ENCODE assay signal across 21 mouse cellular contexts in genomic region chr2:163219447-163219846, GRCm38 (mm10). TPM values are rescaled to one million over a fixed set of nuclear protein-coding genes. Genes with fewer than 3 reads are reported as not detected.
DNase-seq lines count a peak whose midpoint lies in the region; ATAC-seq and TF ChIP-seq lines count a peak whose summit lies in the region.
"Had no signal": no experiment of that assay in that cellular context is flagged by ENCODE, and none has a peak within 500 bp of the region (broad histone marks: within the 10 kb centered on the region; RNA-seq: fewer than 3 reads in every experiment).

No protein-coding gene starts in this region.

- H3K4me1 ChIP-seq in forebrain, embryonic 12.5 days, result peaks cover 29% of the 10 kb centered on the region
- H3K4me1 ChIP-seq in forebrain, embryonic 15.5 days, result peaks cover 14% of the 10 kb centered on the region
- no peaks in the 10 kb centered on the region for H3K4me1 ChIP-seq in intestine, postnatal 0 days (replicated peaks; ENCODE audit: control insufficient read depth, insufficient read depth, low read length)
- 0 out of 2 replicates have a peak, but pooled peaks cover 5% of the 10 kb centered on the region for H3K4me1 ChIP-seq in intestine, embryonic 15.5 days (replicated peaks)
- peaks cover 9% of the 10 kb centered on the region for H3K4me1 ChIP-seq in midbrain, embryonic 11.5 days (ENCODE audit: control insufficient read depth, insufficient read depth, low read length)
- peaks cover 64% of the 10 kb centered on the region for H3K4me1 ChIP-seq in midbrain, embryonic 10.5 days
- peaks cover 17% of the 10 kb centered on the region for H3K4me1 ChIP-seq in midbrain, embryonic 16.5 days (ENCODE audit: control insufficient read depth, insufficient read depth, low read length)
- H3K4me1 ChIP-seq: liver, embryonic 15.5 days had no signal

- no peak overlapping the region for H3K4me2 ChIP-seq in forebrain, embryonic 12.5 days
- H3K4me2 ChIP-seq in forebrain, embryonic 15.5 days (replicated peaks), result no peak overlapping the region
- H3K4me2 ChIP-seq in intestine, postnatal 0 days (replicated peaks; ENCODE audit: low read depth), result no peak overlapping the region
- H3K4me2 ChIP-seq in intestine, embryonic 15.5 days (replicated peaks), result no peak overlapping the region
- H3K4me2 ChIP-seq in midbrain, embryonic 11.5 days, result no peak overlapping the region
- H3K4me2 ChIP-seq in midbrain, embryonic 16.5 days (ENCODE audit: low read length), result peak overlapping the region; percentile 7; the same call in 1 of the 2 replicates
- H3K4me2 ChIP-seq: embryonic facial prominence, embryonic 13.5 days; heart, embryonic 13.5 days; kidney, embryonic 15.5 days; liver, embryonic 15.5 days had no signal

- no peaks in the 10 kb centered on the region for H3K36me3 ChIP-seq in forebrain, embryonic 12.5 days (replicated peaks)
- H3K36me3 ChIP-seq in forebrain, embryonic 15.5 days, result no peaks in the 10 kb centered on the region
- H3K36me3 ChIP-seq in intestine, postnatal 0 days (ENCODE audit: control insufficient read depth, insufficient read depth), result no peaks in the 10 kb centered on the region
- H3K36me3 ChIP-seq in intestine, embryonic 15.5 days, result no peaks in the 10 kb centered on the region
- H3K36me3 ChIP-seq in midbrain, embryonic 11.5 days (ENCODE audit: control insufficient read depth, insufficient read depth, low read length), result no peaks in the 10 kb centered on the region
- H3K36me3 ChIP-seq in midbrain, embryonic 10.5 days, result peaks cover 16% of the 10 kb centered on the region
- no peaks in the 10 kb centered on the region for H3K36me3 ChIP-seq in midbrain, embryonic 16.5 days (ENCODE audit: control insufficient read depth, insufficient read depth, low read length)
- H3K36me3 ChIP-seq: embryonic facial prominence, embryonic 13.5 days; heart, embryonic 13.5 days; kidney, embryonic 15.5 days; liver, embryonic 15.5 days had no signal

- TF ChIP-seq CTCF in intestine, postnatal 0 days (IDR thresholded peaks at IDR 0.05; ENCODE audit: low read depth), result peak; percentile 29; the same call in 1 of the 2 replicates

- ATAC-seq in forebrain, embryonic 12.5 days (ENCODE audit: low FRiP score), result no peak
- no peak for ATAC-seq in forebrain, embryonic 15.5 days (replicated peaks)
- ATAC-seq in intestine, postnatal 0 days, result no peak
- no peak for ATAC-seq in intestine, embryonic 15.5 days
- peak; percentile 40; the same call in 1 of the 2 replicates for ATAC-seq in midbrain, embryonic 11.5 days (ENCODE audit: low FRiP score)
- no peak for ATAC-seq in midbrain, embryonic 16.5 days
- ATAC-seq: Patski had no signal

- H3K9ac ChIP-seq in forebrain, embryonic 12.5 days, result no peak overlapping the region
- H3K9ac ChIP-seq in forebrain, embryonic 15.5 days (replicated peaks), result no peak overlapping the region
- no peak overlapping the region for H3K9ac ChIP-seq in intestine, postnatal 0 days (ENCODE audit: low read depth, low read length)
- H3K9ac ChIP-seq in intestine, embryonic 15.5 days, result no peak overlapping the region
- no peak overlapping the region for H3K9ac ChIP-seq in midbrain, embryonic 11.5 days (ENCODE audit: low read length)
- H3K9ac ChIP-seq in midbrain, embryonic 16.5 days (ENCODE audit: low read depth, low read length), result no peak overlapping the region
- H3K9ac ChIP-seq: embryonic facial prominence, embryonic 13.5 days; heart, embryonic 13.5 days; kidney, embryonic 15.5 days; liver, embryonic 15.5 days had no signal

- DNase-seq in midbrain, embryonic 11.5 days (ENCODE audit: low spot score, missing footprints), result no peak
- no peak for DNase-seq in midbrain, embryonic 10.5 days (ENCODE audit: low spot score)
- no peak for DNase-seq in adrenal gland, adult (ENCODE audit: inconsistent age in 2 of 2, low spot score in 1 of 2)
- DNase-seq: adrenal gland, postnatal 10 days; cerebellum, postnatal 10 days; gastrocnemius, postnatal 14 days; heart, adult 18-20 months; layer of hippocampus, postnatal 36 days; lung, postnatal 36 days; thymus, adult 18-20 months; thymus, postnatal 4 days had no signal

- no peaks in the 10 kb centered on the region for H3K9me3 ChIP-seq in forebrain, embryonic 12.5 days
- no peaks in the 10 kb centered on the region for H3K9me3 ChIP-seq in forebrain, embryonic 15.5 days
- H3K9me3 ChIP-seq in intestine, postnatal 0 days (ENCODE audit: control insufficient read depth), result no peaks in the 10 kb centered on the region
- no peaks in the 10 kb centered on the region for H3K9me3 ChIP-seq in intestine, embryonic 15.5 days
- H3K9me3 ChIP-seq in midbrain, embryonic 11.5 days (ENCODE audit: control insufficient read depth, low read length), result no peaks in the 10 kb centered on the region
- H3K9me3 ChIP-seq in midbrain, embryonic 10.5 days (replicated peaks), result no peaks in the 10 kb centered on the region
- no peaks in the 10 kb centered on the region for H3K9me3 ChIP-seq in midbrain, embryonic 16.5 days (replicated peaks; ENCODE audit: control insufficient read depth, low read length, poor library complexity, severe bottlenecking)
- H3K9me3 ChIP-seq: embryonic facial prominence, embryonic 13.5 days; heart, embryonic 13.5 days; kidney, embryonic 15.5 days; liver, embryonic 15.5 days had no signal

- WGBS in forebrain, embryonic 12.5 days, result 43% methylated on average over 5 of the region's 5 CpGs
- WGBS in forebrain, embryonic 15.5 days, result 24% methylated on average over 5 of the region's 5 CpGs
- WGBS in intestine, postnatal 0 days, result 38% methylated on average over 5 of the region's 5 CpGs
- 42% methylated on average over 5 of the region's 5 CpGs for WGBS in intestine, embryonic 15.5 days
- WGBS in midbrain, embryonic 11.5 days, result 58% methylated on average over 5 of the region's 5 CpGs
- WGBS in midbrain, embryonic 10.5 days, result 67% methylated on average over 5 of the region's 5 CpGs
- WGBS in midbrain, embryonic 16.5 days, result 25% methylated on average over 5 of the region's 5 CpGs

- H3K27ac ChIP-seq in forebrain, embryonic 12.5 days, result peak overlapping the region; percentile 13; the same call in 1 of the 2 replicates
- no peak overlapping the region for H3K27ac ChIP-seq in forebrain, embryonic 15.5 days (replicated peaks)
- H3K27ac ChIP-seq in intestine, postnatal 0 days (ENCODE audit: low read depth, low read length), result no peak overlapping the region
- H3K27ac ChIP-seq in intestine, embryonic 15.5 days, result no peak overlapping the region
- H3K27ac ChIP-seq in midbrain, embryonic 11.5 days (ENCODE audit: low read depth, low read length), result no peak overlapping the region
- no peak overlapping the region for H3K27ac ChIP-seq in midbrain, embryonic 10.5 days (replicated peaks)
- H3K27ac ChIP-seq in midbrain, embryonic 16.5 days (ENCODE audit: low read length), result peak overlapping the region; percentile 50; the same call in 1 of the 2 replicates
- H3K27ac ChIP-seq: embryonic facial prominence, embryonic 13.5 days; heart, embryonic 13.5 days; kidney, embryonic 15.5 days; liver, embryonic 15.5 days had no signal

- H3K4me3 ChIP-seq in forebrain, embryonic 12.5 days (replicated peaks), result no peak overlapping the region
- no peak overlapping the region for H3K4me3 ChIP-seq in forebrain, embryonic 15.5 days
- H3K4me3 ChIP-seq in intestine, postnatal 0 days (ENCODE audit: low read depth, low read length), result no peak overlapping the region
- no peak overlapping the region for H3K4me3 ChIP-seq in intestine, embryonic 15.5 days (replicated peaks)
- no peak overlapping the region for H3K4me3 ChIP-seq in midbrain, embryonic 11.5 days (ENCODE audit: low read depth, low read length)
- no peak overlapping the region for H3K4me3 ChIP-seq in midbrain, embryonic 10.5 days
- H3K4me3 ChIP-seq in midbrain, embryonic 16.5 days (ENCODE audit: low read depth, low read length), result no peak overlapping the region
- H3K4me3 ChIP-seq: embryonic facial prominence, embryonic 13.5 days; heart, embryonic 13.5 days; kidney, embryonic 15.5 days; liver, embryonic 15.5 days had no signal

- H3K27me3 ChIP-seq in forebrain, embryonic 12.5 days, result no peaks in the 10 kb centered on the region
- no peaks in the 10 kb centered on the region for H3K27me3 ChIP-seq in forebrain, embryonic 15.5 days
- H3K27me3 ChIP-seq in intestine, postnatal 0 days (replicated peaks; ENCODE audit: control insufficient read depth, insufficient read depth, low read length), result 0 out of 2 replicates have a peak, but pooled peaks cover 4% of the 10 kb centered on the region
- peaks cover 10% of the 10 kb centered on the region; the same call in 1 of the 2 replicates for H3K27me3 ChIP-seq in intestine, embryonic 15.5 days (replicated peaks)
- H3K27me3 ChIP-seq in midbrain, embryonic 11.5 days (ENCODE audit: control insufficient read depth, insufficient read depth, low read length), result no peaks in the 10 kb centered on the region
- no peaks in the 10 kb centered on the region for H3K27me3 ChIP-seq in midbrain, embryonic 10.5 days (ENCODE audit: low read depth, poor library complexity, severe bottlenecking)
- H3K27me3 ChIP-seq in midbrain, embryonic 16.5 days (ENCODE audit: control insufficient read depth, insufficient read depth, low read depth, low read length), result no peaks in the 10 kb centered on the region
- H3K27me3 ChIP-seq: heart, embryonic 13.5 days; liver, embryonic 15.5 days had no signal

RNA-seq across cellular contexts. Expression of gene Tox2, which starts 16.5 kb away (rescaled TPM):
- polyA plus RNA-seq in forebrain, embryonic 12.5 days (2016; fragmentation: Nextera tagmentation; extraction: Ambion mirVana), result 27.2 and 31.6 TPM in 2 replicates
- polyA plus RNA-seq in forebrain, embryonic 15.5 days (2015; fragmentation: Nextera tagmentation; extraction: Ambion mirVana), result 18.1 and 19.7 TPM in 2 replicates
- 2.0 and 3.3 TPM in 2 replicates for polyA plus RNA-seq in intestine, postnatal 0 days (2015; fragmentation: Nextera tagmentation; extraction: Ambion mirVana)
- 5.0 and 6.1 TPM in 2 replicates for polyA plus RNA-seq in intestine, embryonic 15.5 days (2015; fragmentation: Nextera tagmentation; extraction: Ambion mirVana)
- polyA plus RNA-seq in midbrain, embryonic 11.5 days (2014; fragmentation: Nextera tagmentation; extraction: Ambion mirVana), result 37.3 and 38.2 TPM in 2 replicates
- 45.5 and 52.3 TPM in 2 replicates for polyA plus RNA-seq in midbrain, embryonic 10.5 days (2016; fragmentation: Nextera tagmentation; extraction: Ambion mirVana)
- polyA plus RNA-seq in midbrain, embryonic 16.5 days (2015; fragmentation: Nextera tagmentation; extraction: Ambion mirVana), result 54.5 and 55.3 TPM in 2 replicates
- polyA plus RNA-seq: Patski had no signal

Comparison
In these comparisons a context has a peak if more than half of its experiments do, and no peak if none do; other contexts are left out.
1. H3K27ac ChIP-seq: peak in forebrain, embryonic 12.5 days (single experiment) and midbrain, embryonic 16.5 days (single experiment); none in forebrain, embryonic 15.5 days (single experiment), intestine, postnatal 0 days (single experiment), intestine, embryonic 15.5 days (single experiment), midbrain, embryonic 11.5 days (single experiment) and midbrain, embryonic 10.5 days (single experiment).